Mouse (Mus musculus): Measurements from ENCODE around the gene Phf23. TPM values are rescaled to one million over a fixed set of nuclear protein-coding genes. Genes with fewer than 3 reads are reported as not detected.

Gene Phf23
- total RNA-seq, 2 experiments from 2014 or later = 41.3 to 46.1 TPM

- intact Hi-C loops (cut with DNase I) = no loop called here
Measured at GRCm38 (mm10) chr11:70017199-70017767, 21.7 kb downstream of the Phf23 start.

GRCm38 (mm10) chr11:70018131-70018990 lies 22.8 kb downstream of the Phf23 start:
- intact Hi-C loops (cut with DNase I) = no loop called here
- DNase-seq (ENCODE audit: low spot score in 2 of 2) = peak; percentile 65

More at GRCm38 (mm10) chr11:70017199-70017767, 21.7 kb downstream of the Phf23 start:
- no peak for DNase-seq (ENCODE audit: low spot score in 2 of 2)

- DNase-seq (ENCODE audit: low spot score in 2 of 2) = no peak
- intact Hi-C loops (cut with DNase I) = no loop called here
Measured at GRCm38 (mm10) chr11:70019495-70020021, 24.0 kb downstream of the Phf23 start.

DNA sequence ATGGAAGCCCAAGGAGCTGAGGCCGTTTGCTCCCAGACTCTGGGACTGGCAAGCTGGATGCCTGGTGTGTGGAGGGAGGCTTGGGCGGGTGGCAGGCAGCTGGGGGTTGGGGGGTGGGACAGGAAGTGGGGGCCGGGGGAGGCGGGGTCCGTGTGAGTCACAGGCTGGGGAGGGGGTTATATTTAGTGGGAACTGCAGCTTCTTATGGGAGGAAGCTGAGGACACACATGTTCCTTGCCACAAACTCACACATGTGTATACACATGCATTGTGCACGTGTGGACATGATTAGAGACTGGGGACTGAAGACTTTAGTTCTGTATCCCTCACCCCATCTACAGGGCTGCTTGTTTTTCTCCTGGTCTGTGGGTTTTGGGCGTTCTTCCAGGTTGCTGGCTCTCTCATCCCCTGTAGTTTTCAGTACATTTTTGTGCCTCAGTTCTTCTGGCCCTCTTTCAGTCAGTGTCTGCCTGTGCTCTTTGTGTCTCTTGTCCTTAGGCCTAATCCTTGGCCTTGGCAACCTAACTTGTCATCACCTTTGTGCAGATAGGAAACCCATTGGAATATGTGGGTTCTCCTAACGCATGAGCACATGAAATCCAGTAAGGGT lies 24.6 kb downstream of the Phf23 start:
- intact Hi-C loops (cut with DNase I) = no loop called here
- DNase-seq (ENCODE audit: low spot score in 2 of 2) = no peak

- intact Hi-C loops (cut with DNase I) = no loop called here
- DNase-seq (ENCODE audit: low spot score in 2 of 2) = peak; percentile 70 to 72
Measured at GRCm38 (mm10) chr11:70020731-70021263, 25.2 kb downstream of the Phf23 start.

- peak; percentile 94 to 96 for DNase-seq (ENCODE audit: low spot score in 2 of 2)
Measured at GRCm38 (mm10) chr11:70021264-70022132, 25.9 kb downstream of the Phf23 start.

GRCm38 (mm10) chr11:70023481-70024150 lies 28.0 kb downstream of the Phf23 start:
- intact Hi-C loops (cut with DNase I) = no loop called here
- DNase-seq (ENCODE audit: low spot score in 2 of 2) = no peak

More at GRCm38 (mm10) chr11:70021264-70022132, 25.9 kb downstream of the Phf23 start:
- intact Hi-C loops (cut with DNase I) = no loop called here

- DNase-seq (ENCODE audit: low spot score in 2 of 2) = no peak
- intact Hi-C loops (cut with DNase I) = no loop called here
Measured at GRCm38 (mm10) chr11:70024151-70024514, 28.6 kb downstream of the Phf23 start.

- DNase-seq (ENCODE audit: low spot score in 2 of 2) = no peak
- intact Hi-C loops (cut with DNase I) = no loop called here
Measured at GRCm38 (mm10) chr11:70026689-70027088, 31.1 kb downstream of the Phf23 start.

GRCm38 (mm10) chr11:70027397-70027796 lies 31.8 kb downstream of the Phf23 start:
- peak in 1 of 2 experiments; percentile 44 for DNase-seq (ENCODE audit: low spot score in 2 of 2)
- intact Hi-C loops (cut with DNase I) = no loop called here

- no peak for DNase-seq (ENCODE audit: low spot score in 2 of 2)
- intact Hi-C loops (cut with DNase I) = no loop called here
Measured at GRCm38 (mm10) chr11:70028401-70029129, 33.0 kb downstream of the Phf23 start.

- intact Hi-C loops (cut with DNase I) = no loop called here
Measured at GRCm38 (mm10) chr11:70029130-70029801, 33.7 kb downstream of the Phf23 start.

GRCm38 (mm10) chr11:70029829-70030550 lies 34.4 kb downstream of the Phf23 start:
- intact Hi-C loops (cut with DNase I) = no loop called here
- DNase-seq (ENCODE audit: low spot score in 2 of 2) = no peak

More at GRCm38 (mm10) chr11:70029130-70029801, 33.7 kb downstream of the Phf23 start:
- DNase-seq (ENCODE audit: low spot score in 2 of 2) = peak; percentile 81 to 84

GRCm38 (mm10) chr11:70030651-70031320 lies 35.2 kb downstream of the Phf23 start:
- intact Hi-C loops (cut with DNase I) = no loop called here
- no peak for DNase-seq (ENCODE audit: low spot score in 2 of 2)

DNA sequence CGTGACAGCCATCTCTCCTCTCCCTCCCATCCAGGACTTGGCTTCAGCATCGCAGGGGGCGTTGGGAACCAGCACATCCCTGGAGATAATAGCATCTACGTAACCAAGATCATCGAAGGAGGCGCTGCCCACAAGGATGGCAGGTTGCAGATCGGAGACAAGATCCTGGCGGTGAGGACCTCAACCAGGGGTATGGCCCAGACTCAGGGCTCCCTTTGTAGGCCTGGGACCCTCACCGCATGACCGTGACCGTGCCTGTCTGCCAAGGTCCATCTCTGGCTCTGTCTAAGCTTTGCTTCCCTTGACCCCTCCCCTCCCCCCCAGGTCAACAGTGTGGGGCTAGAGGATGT lies 35.7 kb downstream of the Phf23 start:
- intact Hi-C loops (cut with DNase I) = no loop called here
- no peak for DNase-seq (ENCODE audit: low spot score in 2 of 2)

- no peak for DNase-seq (ENCODE audit: low spot score in 2 of 2)
Measured at GRCm38 (mm10) chr11:70038174-70038573, 42.6 kb downstream of the Phf23 start.

More at GRCm38 (mm10) chr11:70038174-70038573, 42.6 kb downstream of the Phf23 start:
- intact Hi-C loops (cut with DNase I) = no loop called here
